Mouse (Mus musculus): ENCODE results near the gene Gm37240.

DNA sequence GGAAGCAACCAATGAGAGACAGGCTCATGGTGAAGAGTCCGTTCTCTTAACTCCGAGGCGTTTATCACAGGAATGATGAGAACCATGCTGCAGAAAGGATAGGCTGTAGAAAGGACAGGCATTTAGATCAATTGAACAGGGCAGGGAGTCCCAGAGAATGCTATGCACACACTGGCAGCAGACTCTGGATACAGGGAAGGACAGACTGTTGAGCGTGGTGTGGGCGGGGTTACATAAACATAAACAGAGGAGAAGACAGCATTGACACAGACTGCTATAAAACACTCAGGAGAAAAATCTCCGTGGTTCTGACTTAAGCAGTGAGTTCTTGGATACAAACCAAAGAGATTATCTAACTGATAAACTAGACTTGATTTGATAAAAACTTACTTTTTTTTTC lies 703.2 kb downstream of the Gm37240 start:
- TF ChIP-seq ZC3H11A (IDR thresholded peaks at IDR 0.05; ENCODE audit: borderline replicate concordance, low read depth, low read length) (no peak), CHD2 (IDR thresholded peaks at IDR 0.05; ENCODE audit: low read depth, low read length) (no peak)

Data from ES-E14 (cell line).